Mouse (Mus musculus) yolk sac, embryonic 10.5 days (tissue): ENCODE data around the gene Mapk1ip1.

ENCODE experiments used
- DNase-seq: peaks from one replicate; pipeline ENCODE4 v3.0.0-alpha.2; 2017; ENCODE audit warnings: low spot score

Gene Mapk1ip1

DNA sequence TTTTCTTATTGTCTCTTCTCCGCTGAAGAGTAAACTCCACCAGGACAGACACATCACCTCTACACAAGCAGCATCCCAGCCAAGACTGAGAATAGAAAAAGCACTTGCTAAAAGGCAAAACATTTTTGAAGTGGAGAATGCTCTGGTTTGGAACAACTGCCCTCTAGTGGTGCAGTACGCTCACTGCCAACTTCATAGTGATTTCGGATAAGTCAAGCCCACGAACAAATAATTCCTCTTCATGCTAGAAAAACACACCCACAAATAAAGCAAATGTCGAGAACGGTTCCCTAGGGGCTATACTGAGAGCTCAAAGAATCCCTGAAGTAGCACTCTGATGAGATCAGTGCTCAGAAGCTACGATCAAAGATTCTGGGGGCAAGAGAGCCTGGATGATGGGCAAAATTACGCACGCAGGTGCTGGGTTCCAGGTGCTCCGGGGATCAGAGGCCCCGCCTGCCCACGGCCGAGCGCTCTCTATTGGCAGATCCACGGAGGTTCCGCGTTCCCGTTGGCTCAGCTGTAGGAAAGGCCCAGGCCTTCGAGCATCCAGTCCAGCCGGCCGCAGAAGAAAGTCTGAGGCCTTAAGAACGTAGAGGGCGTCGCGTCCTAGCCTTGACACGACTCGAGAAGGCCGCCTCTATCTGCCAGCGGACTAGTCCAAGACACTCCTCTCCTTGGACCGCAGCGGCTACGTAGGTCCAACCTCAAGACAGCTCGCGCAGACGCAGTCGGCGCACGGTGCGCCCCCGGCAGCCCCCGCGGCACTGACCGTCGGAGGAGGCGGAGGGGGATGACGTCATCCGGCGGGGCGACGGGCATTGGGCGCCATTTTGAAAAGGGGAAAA is at the start of gene Mapk1ip1, which contains the start of gene Ppp2r2d:
Mapk1ip1 (minus strand) TSS at position 730 of the 848 bp plus-strand sequence.
Ppp2r2d (plus strand) TSS at position 536 of the 848 bp plus-strand sequence.
- peak; percentile 95 for DNase-seq

DNA sequence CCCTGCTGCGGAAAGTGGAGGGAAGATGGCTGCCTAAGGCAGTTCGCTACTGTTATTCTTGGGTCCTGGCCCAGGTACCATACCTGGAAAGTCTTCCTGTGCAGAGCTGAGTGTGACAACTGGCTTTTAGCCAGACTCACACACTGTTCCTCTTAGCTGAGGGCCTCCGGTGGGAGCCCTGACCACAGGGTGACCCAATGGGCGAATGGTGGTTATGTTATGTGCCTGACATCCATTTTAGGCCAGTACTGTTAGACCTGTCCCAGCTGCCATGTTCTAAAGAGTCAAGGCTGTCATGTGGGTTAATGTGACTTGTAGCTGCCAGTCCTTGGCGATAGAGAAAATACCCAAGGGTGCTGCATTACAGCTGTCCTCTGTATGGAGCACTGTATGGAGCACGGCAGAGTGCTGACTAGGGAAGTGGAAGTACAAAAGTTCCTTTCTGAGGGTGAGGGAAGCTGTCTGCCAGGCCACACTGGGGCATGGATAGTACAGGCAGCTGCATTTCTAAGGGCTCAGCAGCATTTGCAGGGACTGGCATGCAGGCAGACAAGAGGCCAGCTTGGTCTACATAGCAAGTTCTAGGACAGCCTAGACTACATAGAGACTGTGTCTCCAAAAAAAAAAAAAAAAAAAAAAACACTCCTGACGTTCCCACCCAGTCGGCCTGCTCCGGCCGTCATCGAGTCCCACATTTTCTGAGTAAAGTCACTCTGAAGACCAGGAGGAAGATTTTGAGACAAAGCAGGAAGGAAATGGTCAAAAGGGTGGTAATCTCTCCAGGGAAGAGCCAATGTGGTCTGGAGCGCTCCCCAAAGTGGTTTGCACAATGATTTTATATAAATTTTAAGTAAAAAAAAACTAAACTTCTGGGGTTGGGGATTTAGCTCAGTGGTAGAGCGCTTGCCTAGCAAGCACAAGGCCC is 39.6 kb upstream of the Mapk1ip1 start:
- no peak for DNase-seq

DNA sequence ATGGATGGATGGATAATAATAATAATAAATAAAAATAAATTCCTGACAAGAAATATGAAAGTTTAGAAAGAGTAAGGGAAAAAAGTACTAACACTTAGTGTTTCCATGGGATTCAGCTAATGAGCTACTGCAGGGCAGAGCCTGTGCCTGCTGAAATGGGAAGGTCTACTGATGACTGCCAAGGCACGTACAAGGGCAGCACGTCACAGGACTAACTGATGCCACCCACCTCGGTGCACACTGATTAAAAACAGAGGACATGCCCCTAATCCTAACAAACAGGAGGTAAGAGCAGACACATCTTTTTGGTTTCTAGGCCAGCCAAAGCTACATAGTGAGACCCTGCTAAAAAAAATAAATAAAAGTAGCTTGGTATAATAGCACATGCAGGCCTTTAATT is 37.7 kb upstream of the Mapk1ip1 start:
- DNase-seq = no peak

DNA sequence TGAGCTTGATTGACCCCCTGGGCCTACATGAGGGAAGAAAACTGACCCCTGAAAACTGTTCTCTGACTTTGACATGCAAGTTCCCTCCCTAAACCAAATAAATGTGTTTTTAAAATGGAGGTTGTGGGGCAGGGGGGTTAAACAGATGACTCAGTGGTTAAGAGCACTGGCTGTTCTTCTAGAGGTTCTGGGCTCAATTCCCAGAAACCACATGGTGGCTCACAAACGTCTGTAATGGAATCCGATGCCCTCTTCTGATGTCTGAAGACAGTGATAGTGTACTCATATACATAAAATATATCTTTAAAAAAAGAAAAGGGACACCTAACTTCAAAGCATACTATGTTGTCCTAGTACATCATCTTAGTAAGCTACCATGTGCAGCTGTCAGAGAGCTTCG is 29.0 kb upstream of the Mapk1ip1 start:
- DNase-seq = no peak

DNA sequence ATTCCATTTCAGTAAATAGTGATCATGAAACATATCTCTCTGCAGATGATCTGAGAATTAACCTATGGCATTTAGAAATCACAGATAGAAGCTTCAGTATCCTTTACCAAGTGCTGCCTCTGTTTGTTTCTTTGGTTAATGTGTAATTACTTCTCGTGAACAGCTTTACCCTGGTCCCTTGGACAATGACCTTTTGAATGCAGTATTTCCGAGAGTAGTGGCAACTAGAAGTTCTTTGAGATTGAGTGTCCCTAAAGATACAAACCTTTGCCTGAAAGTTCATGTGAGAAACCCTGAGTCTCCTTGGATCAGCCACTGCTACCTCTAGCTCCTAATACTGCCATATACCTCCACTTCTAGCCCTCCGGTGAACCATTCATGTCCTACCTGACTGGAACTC is 26.9 kb upstream of the Mapk1ip1 start:
- peak; percentile 53 for DNase-seq

DNA sequence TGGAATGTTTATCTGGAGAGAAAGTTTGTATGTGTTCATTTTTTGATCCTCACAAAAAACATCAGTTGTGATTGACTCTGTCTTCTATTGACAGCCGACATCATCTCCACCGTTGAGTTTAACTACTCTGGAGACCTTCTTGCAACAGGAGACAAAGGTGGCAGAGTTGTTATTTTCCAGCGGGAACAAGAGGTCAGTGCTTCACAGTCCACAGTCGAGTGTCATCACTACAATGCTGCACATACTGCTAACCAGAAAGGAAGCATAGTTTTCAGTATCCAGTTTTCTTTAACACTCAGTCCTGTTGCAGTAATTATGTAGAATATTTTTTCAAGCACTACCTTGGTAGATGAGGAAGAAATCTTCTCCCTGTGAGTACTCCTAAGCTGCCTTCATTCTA is 22.2 kb upstream of the Mapk1ip1 start:
- DNase-seq = no peak

DNA sequence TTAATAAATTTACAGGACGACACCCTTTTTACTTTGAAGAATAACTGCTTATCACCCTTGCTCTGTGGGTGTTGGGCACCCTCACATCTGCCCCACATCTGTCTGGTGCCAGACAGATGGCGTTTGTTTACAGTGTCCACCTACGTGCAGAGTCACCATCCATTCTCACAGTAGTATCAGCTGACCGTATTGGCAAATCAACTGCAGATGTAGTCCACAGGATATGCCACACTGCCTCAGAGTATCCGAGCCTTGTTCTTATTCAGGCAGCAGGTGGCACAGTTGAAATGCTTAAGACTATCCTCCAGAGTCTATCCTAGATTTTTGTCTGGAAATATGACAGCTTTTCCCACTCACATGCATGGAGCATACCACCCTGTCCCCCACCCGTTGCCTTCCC is 21.2 kb upstream of the Mapk1ip1 start:
- no peak for DNase-seq

DNA sequence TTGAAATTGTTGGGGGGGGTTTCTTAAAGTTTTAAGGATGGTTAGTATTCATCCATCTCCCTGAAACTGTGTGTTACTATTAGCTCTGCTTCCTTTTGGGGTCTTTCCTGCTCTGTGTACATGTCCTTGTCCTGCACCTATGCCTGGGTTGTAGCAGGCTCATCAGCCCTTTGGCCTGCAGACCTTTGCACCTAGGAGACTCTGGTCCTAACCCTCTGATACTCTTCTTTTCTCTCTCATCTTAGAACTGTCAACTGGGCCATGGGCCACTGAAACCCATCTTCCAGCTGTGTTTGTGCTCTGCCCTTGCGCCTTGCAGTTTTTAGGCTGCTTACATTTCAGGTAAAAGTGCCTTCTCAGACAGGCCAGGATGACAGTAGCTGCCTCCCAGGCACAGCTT is 18.7 kb upstream of the Mapk1ip1 start:
- DNase-seq = no peak

DNA sequence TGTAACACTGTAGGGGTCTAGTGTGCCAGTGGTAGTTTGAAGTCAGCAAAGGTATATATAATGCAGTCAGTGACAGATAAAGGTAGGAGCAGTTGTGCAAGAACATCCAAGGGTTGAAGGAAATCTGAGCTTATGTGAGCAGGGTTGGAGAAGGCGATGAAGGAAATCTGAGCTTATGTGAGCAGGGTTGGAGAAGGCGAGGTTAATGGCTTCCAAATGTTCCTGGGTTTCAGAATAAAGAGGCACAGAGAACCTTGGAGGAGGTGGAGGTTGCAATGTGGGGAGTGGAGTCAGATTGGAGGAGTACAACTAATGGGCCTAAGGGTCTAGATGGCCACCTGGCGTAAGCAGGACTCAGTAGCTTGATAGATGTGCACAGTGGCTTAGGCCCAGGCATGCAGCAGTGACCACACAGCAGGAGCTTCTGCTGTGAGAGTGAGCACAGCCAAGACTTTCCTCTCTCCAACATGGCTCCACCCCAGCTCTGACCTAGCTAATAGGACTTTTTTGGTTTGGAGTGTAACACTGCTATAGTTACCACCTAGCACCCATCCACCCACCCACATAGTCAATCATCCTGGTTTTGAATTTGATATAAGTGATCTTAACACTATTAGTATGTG is 18.0 kb upstream of the Mapk1ip1 start:
- DNase-seq = no peak

DNA sequence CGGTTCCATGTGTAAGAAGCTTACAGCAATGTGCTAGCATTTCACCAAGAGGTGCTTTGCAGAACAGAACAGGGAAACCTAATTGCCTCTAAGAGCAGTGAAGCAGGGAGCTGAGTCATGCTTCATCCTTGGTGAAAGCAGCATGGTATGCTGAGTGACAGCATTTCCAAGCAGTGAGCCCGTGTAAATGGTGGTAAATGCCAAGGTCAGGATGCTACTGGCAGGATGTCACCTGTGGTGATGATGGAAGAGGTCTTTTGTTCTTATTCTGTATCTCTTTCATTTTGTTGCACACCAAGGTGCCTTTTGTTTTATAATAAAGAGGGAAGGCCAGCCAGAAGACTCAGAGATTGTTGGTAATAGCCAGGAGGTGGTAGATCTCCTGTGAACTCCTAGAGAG is 10.6 kb upstream of the Mapk1ip1 start:
- no peak for DNase-seq

DNA sequence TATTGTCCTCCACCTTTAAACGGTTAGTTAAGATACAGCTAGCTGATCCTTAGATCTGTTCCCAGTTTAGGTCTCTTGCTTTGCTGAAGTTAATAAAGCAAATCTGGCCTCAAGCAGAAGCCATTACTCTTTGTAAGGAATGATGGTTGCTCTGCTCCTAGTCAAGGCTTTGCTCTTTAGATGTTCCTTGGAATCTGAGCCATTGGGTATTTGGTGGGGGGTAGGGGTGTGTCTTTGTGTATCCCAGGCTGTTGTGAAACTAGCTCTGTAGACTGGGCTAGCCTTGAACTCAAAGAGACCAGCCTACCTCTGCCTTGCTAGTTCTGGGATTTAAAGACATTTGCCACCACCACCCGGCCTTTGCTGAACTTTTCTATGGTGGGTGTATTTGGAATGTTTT is 8.1 kb upstream of the Mapk1ip1 start:
- DNase-seq = no peak

DNA sequence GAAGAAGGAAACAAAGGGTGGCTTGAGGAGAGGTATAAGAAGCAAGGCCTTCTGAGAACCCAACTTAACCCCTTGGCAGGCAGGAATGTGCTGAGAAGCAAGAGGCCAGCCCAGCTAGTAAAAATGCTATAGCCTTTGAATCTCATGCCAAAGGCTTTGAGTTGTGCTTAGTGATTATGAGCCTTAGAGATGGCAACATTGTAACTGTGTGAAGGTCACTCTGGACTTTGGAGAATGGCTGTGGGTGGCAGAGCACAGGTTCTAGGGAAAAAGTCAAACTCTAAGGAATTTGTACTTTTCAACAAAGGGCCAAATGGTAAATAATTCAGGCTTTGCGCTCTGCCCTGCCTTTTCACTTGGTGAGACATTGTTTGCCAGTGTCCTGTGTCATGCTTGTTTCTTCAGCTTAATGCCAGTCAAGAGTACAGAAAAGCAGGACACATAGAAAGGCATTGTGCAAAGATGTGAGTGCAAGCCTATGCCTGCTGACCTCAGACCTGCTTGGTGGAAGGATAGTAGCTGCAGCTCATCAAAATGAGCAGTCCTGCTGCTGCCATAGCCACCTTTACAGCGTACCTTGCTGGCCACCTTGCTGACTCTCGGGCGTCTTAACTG is 7.5 kb upstream of the Mapk1ip1 start:
- DNase-seq = no peak

DNA sequence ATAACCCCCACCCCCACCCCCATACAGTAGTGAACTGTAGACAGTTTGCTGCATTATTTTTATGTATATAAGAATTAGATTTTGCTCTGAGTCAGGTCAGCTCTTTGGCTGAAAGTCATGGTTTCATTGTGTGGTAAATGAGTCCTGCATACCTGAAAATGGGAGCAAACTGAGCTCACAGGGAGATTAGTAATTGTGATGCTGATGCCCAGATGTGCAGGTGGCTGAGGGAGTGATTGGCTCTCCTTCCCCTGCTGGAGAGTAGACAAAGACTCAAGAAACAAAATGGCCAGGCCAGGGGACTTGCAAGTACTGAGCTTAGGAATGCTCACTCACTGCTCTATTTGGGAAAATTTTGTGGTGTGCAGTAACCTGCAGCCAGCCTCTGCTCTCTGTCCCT is 4.0 kb upstream of the Mapk1ip1 start:
- DNase-seq = no peak

DNA sequence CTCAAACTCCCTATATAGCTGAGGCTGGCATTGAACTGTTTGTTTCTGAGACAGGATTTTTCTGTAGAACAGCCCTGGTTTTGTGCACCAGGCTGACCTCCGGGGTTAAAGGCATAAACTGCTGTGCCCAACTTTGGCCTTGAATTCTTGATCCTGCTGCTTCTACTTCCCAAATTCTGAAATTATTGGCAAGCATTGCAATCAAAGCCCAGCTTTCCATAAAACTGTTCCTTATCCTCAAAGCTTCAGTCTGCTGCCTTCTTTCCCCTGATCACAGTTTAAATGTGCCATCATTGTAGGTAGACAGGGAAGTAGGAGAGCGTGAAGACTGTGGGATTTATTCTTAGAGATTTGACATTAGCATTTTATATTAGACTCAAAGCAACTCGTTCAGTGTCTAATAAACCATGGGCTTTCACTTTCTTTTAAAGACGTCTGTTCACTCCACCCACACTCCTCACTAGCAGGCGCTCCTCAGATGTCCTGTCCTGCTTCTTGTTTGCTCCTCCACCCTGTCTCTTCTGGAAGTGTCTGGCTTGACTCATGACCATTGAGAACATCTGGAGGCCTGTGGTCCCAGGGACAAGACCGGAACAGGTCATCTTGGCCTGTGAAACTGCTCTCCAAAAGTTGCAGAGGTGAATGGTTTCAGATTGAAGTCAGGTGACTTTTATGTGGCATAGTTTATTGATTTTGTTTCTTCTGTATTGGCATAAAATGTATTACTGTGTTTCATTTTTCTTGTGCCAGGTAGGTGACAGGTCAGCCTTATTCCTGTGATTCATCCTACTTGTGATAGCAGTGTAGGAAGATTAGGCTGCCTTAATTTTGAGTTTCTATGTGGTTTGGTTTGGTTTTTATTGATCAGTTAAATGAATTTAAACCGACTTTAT is 2.2 kb upstream of the Mapk1ip1 start:
- no peak for DNase-seq

DNA sequence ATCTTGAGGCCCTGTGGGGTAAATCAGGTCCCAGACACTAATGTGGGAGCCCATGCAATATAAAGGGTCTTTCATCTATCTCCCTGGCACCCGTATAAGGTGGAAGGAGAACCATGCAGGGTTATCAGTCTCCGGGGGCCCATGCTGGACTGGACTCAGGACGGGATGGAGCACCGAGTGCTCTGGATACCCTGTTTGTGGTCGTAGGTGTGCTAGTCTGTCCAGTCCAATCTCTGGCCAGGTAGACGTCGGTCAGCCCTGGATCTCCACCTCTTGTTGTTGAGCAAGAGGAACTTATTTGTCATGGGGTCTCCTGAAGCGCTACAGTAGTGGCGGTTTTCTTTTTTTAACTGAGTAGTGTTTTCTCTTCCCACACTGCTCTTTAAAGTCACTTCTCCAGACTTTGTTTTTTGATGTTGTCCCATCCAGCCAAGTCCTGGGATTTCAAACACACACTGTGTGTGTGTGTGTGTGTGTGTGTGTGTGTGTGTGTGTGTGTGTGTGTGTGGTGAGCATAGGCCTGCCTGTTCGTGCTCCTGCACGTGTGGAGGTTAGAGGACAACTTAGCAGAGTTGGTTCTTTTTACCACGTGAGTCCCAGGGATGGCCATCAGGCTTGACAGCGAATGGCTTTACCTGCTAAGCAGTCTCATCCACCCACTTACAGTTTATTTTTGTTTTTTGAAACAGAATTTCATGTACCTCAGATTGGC is 1.4 kb upstream of the Mapk1ip1 start:
- peak; percentile 42 for DNase-seq

DNA sequence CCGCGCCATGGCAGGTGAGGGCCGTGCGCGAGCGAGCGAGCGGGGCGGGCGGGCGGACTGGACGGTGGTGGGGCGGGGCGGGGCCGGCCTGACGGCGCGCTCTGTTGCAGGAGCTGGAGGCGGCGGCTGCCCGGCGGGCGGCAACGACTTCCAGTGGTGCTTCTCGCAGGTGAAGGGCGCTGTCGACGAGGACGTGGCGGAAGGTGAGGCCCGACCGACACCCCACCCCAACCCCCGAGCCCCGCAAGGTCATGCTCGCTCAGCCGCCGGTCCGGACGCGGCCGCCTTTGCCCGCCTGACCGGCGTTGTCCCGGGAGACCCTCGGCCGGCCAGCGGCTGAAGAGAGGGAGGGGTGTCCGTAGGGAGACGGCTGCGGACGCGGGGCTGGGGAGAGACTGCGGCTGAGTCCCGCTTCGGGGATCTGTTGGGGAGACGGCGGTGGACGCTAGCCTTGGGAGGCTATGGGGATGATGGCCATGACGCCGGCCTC is 474 bp upstream of the Mapk1ip1 start:
- DNase-seq = no peak

DNA sequence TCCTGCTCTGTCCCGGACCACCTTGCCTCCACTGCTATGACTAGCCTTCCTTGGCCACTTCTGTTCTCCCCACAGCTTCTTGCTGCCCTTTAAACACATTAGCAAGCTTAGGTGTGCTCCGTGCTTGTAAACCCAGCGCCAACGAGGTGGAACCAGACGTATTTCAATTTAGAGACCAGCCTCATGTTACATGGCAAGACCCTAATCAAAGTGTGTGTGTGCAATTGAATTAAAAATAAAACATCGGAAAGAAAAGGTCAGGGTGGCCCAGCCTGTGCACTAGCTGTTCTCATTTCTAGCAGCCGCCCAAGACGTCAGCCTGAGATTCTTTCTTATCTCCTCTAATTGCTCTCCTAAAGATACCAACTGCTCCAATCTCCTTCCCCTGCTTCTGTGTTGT is 962 bp downstream of the Mapk1ip1 start:
- DNase-seq = no peak

DNA sequence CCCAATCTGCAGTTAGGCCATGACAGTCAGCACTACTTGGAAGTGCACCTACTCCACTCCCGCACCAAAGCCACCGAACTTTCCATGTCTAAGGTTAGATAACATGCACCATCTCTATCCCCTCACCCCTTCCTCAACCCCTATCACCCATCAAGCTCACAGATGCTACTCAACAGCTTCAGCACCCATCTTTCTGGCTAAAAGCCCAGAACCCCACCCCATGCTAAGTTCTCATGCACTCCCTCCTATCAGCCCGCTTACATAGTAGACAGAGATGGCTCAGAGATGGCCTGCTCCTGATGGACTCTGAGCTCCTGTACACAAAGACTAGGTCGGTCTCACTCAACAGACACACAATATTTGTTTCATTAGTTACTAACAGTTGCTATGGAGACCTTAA is 2.7 kb downstream of the Mapk1ip1 start:
- no peak for DNase-seq

DNA sequence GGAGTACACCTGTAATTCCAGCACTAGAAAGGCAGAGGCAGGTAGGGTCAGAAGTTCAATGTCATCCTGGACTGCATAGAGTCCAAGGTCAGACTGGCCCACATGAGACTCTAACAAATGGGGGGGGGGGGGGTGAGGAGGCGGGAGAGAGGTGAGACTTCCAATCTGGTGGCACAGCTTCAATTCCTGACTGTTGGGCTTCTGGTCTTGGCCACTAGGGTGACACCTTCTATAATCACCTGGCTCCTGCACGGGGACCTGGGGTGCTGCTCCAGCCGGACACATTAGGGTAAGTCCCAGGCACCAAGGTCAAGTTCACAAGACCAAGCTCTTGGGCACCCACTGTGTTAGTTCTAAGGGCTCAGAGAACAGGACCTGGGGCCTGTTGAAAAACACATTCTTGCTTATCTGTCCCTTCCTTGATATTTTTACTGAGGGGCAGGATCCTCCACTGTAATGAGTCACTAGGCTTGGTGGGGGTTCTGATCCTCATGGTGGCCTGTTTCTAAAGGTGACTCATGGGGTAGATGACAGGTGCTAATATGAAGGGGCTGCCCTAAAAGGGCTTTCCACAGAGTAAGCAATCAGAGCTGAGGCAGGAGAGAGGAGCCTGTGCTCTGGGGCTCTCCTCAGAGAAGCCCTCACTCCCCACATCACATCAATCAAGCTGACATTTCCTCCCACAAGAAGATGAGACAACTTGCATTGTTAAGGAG is 4.5 kb downstream of the Mapk1ip1 start:
- no peak for DNase-seq
